Mouse (Mus musculus): ENCODE results near the gene Ltn1.
A peak's percentile ranks its signal among the peaks of the same experiment; 100 is the strongest.

Ltn1 gene

DNA sequence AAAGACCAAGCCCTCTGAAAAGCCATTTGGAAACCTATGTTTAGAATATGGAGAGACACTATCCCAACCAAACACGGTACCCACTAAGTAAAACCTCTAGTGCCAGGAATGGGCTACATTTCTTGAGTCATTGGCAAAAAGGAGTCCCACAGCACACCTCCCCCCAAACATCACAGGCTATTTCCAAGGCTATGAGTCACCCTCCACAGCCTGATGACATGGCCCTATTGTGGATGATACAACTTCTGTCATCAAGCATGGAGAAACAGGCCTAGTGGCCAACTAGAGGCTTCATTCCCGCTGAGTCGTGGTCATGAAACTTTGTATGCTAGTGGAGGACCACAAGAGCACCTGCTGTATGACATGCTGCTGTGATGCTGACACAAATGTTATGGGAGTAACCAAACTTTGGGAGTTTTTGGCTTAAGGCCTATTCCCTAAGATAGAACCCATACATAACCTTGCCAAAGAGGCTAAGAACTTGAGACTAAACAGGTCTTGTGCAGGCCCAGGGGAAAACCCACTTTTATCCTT lies 44.9 kb downstream of the Ltn1 start:
- no peak for DNase-seq

DNA sequence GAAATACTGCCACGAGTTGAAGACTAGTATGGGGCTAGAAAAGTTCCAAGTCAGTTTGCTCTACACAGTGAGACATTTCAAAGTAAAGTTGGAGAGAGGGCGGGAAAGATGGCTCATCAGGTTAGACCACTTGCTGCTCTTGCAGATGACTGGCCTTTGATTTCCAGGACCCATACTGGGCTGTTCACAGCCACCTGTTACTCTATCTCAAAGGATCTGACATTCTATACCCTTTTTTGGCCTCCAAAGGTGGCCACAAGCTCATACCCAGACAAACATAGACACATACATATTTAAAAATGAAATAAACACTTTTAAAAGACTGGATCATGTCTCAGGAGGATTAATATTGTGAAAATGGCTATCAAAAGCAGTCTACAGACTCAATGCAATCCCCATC lies 48.0 kb downstream of the Ltn1 start:
- DNase-seq = no peak

DNA sequence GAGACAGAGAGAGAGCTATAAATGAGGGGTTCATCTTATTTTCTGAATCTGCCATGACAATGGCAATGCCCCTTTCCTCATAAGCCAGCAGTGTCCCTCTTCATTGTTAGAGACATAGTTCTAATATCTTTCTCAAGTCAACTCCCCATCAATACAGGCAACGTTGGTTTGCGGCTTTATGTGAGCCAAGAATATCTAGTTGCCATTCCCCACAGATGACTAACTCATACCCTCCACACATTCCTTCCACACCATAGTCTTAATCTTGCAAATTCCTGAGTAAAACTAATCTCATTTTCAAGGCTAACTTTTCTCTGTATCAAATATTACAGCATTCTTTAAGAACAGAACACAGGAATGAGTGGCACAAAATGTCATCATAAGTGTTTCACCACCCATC lies 49.4 kb downstream of the Ltn1 start:
- DNase-seq = no peak

DNA sequence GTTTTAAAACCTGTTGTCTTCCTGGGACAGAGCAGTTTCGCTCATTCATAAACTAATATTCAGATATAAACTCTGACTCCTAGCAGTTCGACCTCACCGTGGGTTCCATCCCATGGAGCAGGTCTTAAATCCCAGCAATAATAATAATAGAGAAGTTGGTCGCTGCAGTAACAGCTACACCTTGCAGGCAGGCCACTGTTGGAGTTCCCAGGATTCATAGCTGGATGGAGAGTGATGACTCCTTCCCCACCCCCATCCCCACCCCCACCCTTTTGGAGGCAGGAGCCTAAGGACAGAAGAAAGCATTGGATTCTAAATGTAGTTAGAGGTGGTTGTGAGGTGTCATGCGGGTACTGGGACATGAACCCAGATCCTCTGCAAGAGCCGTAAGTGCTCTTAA lies 66.0 kb downstream of the Ltn1 start:
- DNase-seq = no peak

DNA sequence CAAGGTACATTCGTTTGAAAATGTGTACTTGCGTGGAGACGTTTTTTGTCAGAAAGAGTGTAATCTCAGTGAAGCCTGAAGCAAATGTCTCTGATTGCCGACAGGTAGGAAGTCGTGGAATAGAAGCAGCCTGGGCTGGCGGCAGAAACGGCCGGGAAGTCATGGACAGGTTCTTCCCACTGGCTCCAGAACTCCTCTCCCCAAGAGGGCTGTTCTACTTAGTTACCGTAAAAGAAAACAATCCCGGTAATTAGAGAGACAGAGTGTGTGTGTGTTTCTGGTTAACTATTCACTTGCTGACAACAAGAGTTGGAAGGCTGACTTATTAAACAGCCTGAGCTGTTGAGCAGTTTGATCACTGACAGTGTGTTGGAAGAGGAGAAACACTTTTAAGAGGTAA lies 66.4 kb downstream of the Ltn1 start:
- no peak for DNase-seq

DNA sequence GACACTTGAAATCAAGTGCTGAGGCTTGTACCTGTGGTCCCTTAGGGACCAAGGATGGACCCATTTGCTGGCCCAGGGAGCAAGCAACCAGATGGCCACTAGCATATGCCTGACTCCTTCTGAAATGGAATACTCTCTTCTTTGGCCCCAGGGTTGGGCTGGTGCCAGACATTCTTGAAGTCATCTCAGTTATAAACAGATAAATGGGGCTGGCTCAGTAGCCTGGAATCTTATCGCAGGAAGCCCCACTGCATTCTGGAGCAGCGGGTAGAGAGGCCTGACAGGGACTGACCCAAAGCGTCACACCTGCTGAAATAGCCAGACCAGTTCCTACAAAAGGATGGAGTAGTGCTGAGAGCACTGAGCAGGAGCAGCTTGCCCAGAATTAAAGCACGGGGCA lies 68.2 kb downstream of the Ltn1 start:
- DNase-seq = peak; percentile 44

DNA sequence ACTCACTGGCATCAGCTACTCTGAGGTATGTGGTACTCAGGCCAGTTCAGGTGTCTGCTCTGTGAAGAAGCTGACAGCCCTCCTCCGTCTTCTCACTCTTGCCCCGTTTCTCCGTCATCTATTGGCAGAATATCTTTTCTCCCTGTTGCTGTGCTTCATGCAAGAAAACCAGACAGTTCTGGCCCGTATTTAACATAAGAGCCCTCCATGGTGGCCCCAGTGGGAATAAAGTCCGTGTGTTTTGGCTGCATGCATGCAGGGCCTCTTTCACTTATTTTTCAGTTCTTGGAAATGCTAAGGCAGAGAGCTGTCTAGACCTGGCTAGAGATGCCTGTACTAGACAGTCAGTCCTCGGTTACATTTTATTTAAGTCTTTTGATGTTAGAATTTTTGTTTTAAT lies 72.3 kb downstream of the Ltn1 start:
- DNase-seq = no peak

DNA sequence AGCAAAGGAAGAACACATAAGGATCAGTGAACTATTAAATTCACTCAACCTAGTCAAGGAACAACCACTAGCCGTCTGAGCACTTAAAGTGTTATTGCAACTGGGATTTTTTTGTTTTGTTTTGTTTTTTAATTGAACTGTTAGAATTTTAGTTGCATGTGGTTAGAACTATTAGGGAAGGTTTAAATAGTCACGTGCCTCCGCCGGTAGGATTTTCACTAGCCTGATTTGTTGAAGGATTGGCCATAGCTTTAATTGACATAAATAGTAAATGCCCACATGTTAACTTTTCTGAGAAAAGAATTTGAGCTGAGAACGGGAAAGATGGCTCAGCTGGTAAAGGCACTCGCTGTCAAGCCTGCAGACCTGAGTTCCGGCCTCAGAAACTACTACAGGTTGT lies 77.7 kb downstream of the Ltn1 start:
- DNase-seq = no peak

DNA sequence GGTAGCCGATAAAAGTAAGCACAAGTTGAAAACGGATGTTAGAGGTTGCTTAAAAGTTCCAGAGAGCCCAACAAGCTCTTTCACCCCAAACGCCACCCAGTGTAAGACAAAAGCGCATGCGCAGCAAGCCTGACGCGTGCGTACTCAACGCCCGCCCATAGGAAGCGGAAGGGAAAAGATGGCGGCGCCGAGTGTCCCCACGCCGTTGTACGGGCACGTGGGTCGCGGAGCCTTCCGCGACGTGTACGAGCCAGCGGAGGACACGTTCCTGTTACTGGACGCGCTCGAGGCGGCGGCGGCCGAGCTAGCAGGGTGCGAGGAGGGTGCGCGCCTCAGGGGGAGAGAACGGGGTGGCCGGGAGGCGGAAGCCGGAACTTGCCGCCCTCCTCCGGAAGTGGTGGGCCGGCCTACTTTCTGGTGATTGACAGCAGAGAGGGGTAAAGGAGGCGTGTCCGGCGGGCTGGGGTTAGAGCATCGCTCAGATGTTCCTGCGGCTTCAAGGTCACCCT lies 78.3 kb downstream of the Ltn1 start, which contains the start of gene N6amt1:
TSS of gene N6amt1 (plus strand) at position 111 of the 509 bp plus-strand sequence.
- peak; percentile 95 for DNase-seq

DNA sequence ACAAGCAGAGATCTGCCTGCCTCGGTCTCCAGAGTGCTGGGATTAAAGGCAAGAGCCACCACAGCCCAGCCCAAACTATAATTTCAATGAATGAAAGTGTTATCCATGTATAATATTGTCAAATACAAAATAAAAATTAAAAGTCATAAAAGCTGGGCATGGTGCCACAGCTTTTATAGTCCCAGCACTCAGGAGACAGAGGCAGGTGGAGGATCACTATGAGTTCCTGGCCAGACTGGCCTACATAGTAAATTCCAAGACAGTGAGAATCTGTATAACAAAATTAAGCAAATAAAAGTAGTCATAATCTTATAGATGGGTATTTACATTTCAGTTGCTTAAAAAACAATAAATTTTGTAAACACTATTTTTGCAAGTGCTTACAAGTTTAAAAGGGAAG lies 78.8 kb downstream of the Ltn1 start:
- DNase-seq = no peak

DNA sequence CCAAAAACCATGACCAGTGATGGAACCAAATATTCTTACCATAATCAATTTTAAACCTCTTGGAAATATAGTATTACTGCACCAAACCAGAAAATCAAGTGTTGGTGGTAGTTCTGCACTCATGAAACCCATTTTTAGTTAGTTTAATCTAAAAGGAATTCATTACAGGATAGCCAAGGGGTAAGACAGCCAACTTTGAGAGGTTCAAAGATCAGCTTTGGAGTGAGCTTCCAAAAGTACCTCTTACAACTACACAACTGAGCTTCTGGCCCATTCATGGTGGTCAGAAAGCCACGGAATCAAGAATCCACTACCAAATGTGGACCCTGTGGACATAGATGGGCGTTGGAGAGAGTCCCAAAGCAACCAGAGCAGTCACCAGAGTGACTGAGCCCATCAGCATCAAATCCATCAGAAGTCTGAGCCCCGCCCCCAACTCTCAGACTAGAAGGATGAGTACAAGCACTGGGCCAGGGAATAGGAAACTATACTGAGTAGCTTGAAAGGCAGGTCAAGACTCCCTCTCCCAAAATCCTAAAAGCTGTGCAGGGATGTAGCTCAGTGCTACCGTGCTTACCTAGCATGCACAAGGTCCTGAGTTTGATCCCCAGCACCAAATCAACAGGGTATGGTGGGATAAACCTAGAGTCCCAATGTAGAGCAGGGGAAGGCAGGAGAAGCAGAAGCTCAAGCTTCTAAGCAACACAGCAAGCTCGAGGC lies 80.9 kb downstream of the Ltn1 start:
- no peak for DNase-seq

DNA sequence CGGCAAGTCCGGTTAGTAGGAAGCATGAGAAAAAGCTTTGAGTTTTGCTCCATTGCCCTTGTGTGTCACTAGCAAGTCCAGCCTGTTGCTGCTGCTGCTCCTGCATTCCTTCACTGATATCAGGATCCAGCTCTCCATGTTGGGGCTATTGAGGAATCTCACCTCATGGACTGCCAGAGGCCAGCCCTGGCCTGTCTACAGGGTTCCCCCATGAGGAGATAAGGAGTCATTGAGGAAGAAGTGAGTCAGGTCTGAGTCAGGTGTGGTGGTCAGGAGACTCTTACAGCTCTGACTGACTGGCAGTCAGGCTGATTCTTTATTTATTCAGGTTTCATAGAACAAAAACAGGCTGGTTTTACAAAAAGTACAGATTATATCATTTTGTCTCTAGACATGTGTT lies 84.3 kb downstream of the Ltn1 start:
- DNase-seq = peak; percentile 3

DNA sequence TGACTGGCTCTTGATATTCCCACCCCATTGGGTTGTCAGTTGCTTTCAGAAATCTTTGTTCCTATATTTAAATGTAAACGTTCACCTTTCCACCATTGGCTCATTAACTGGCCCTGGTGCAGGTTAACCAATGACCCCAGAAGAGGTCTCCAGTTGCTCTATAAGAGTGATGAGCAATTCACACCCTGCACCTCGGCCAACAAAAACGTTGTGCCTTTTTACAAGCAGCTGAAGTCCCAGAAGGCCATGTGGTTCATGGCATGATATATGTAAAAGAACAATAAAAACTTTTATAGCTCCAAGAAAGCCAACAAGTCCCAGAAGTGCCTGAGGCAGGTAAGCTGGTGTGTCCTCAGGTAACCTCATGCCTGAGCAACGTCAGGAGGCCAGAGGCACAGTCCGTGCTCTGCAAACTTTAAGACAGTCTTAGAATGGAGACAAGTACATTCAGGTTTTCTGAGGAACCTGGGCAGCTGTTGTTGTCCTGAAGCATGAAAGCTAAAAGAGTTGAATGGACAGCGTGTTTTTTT lies 91.3 kb downstream of the Ltn1 start:
- no peak for DNase-seq

DNA sequence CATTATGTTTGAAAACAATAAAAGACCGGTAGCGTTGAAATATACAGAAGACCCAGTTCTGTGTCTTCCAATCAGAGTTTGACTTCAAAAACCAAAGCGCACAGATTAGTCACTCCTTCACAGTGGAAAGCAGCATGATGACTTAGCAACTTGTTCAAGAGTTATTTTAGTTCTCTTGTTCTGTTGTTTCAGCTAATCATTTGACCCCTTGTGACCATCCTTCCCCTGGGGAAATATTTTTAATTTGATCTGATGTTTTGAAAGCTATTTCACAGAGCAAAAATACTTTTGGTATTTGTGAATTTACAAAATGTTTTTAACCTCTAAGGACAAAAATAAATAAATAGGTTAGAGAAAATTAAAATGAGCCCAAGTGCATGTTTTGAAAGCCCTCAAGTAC lies 97.7 kb downstream of the Ltn1 start:
- no peak for DNase-seq

DNA sequence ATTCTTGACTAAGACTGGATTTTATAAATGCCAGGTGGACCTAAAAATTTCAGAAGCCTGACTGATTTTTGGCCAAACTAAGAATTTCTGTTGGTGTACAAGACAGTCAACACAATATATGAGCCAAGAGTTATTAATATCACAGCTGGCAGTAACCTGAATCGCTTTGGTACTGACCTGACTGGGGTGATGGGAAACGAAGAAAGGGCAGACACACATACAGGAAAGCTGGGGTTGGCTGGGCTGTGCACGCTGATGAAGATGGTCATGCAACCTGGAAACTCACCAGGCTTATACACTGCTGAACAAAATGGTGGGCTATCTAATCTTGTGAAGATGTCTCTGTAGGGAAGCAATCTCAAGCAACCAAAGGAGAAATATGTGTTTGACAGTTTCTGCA lies 102.4 kb downstream of the Ltn1 start:
- DNase-seq = no peak

Data from lung, postnatal 36 days (tissue).